Mouse (Mus musculus): ENCODE results near the gene Slco4a1. TPM values are rescaled to one million over a fixed set of nuclear protein-coding genes. Genes with fewer than 3 reads are reported as not detected.

Gene Slco4a1
- polyA plus RNA-seq, 1 experiment from 2014 or later, result 3.4 TPM

DNA sequence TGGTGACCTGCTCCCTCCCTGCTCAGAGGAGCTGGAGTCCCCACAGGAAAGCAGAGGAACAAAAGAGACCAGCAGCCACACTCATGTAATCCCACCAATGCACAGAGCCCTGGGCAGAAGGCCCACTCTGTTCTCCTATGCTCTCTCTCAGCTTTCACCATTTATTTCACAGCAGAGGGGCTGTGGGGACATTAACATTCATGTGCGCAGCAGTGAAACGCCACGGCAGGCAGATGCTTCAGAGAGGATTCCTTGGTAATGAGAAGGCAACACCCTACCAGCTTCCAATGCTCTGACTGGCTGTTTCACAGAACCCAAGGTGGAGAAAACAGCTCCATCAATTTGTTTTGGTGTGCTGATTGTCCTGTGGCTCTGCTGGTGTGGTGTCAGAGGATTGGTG lies 29.3 kb downstream of the Slco4a1 start:
- Histone ChIP-seq H3K36me3 (no peaks in the 10 kb centered on the region), H3K9me3 (replicated peaks) (no peaks in the 10 kb centered on the region), H3K27me3 (peaks cover 12% of the 10 kb centered on the region), H3K4me1 (peaks cover 39% of the 10 kb centered on the region), H3K4me2 (replicated peaks) (no peak overlapping the region), H3K27ac (peak overlapping the region; percentile 50), H3K4me3 (no peak overlapping the region), H3K9ac (no peak overlapping the region)
- ATAC-seq (ENCODE audit: low FRiP score), result no peak
- 18% methylated on average over 3 of the region's 3 CpGs for WGBS

DNA sequence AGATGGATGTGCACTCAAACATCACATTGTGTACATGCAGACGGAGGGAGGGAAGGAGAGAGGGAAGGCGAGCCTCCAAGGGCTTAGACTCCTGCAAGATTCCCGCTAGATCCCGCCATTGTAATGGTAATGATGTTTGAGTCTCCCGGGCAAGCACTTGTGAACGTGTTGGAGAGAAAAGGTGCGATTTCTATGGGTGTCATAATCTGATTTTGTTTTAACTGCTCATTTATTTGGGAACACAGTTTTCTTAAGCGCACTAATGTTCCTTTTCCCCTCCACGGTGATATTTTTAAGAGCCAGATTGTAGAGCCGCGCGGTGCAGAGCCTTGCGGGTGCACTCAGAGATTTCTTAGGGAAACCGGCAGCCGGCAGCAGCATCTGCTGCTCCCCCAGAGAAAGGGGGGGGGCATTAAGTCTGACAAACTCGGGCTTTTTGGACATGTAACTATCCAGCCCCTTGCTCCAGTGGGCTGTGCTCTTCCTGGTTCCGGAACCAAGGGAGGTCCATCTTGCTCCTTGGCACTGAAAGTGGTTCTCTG lies 32.2 kb downstream of the Slco4a1 start:
- 0 out of 2 replicates have a peak overlapping the region, but pooled peaks have one; percentile 9 for H3K9ac ChIP-seq

DNA sequence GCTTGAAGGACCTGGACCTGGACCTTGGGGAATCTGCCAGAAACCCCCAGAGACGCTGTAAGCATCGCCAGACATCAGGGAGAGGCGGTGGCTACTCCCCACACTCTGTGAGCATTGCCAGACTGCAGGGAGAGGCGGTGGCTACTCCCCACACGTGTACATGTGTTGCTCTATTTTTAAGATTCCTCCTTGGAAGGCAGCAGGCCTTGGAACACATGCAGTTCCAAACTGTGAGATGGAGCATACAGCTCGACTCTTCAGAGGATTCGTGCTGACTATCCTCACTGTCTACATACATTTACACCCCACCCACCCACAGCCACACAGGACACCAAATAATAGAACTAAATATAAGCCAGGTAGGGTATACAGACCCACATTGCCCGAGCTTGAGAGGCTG lies 39.9 kb downstream of the Slco4a1 start:
- whole genome bisulfite sequencing, result 85% methylated on average over 8 of the region's 8 CpGs
- H3K27ac ChIP-seq, result no peak overlapping the region
- H3K4me2 ChIP-seq (replicated peaks), result no peak overlapping the region
- no peak overlapping the region for H3K4me3 ChIP-seq
- H3K36me3 ChIP-seq, result no peaks in the 10 kb centered on the region
- no peaks in the 10 kb centered on the region for H3K9me3 ChIP-seq (replicated peaks)
- H3K27me3 ChIP-seq, result peaks cover 36% of the 10 kb centered on the region
- no peak overlapping the region for H3K9ac ChIP-seq
- H3K4me1 ChIP-seq, result peaks cover 22% of the 10 kb centered on the region
- no peak for ATAC-seq (ENCODE audit: low FRiP score)

More for the DNA sequence above, 32.2 kb downstream of the Slco4a1 start:
- Histone ChIP-seq H3K4me3 (peak overlapping the region; percentile 12; the same call in 1 of the 2 replicates), H3K9me3 (replicated peaks) (no peaks in the 10 kb centered on the region), H3K27me3 (peaks cover 2% of the 10 kb centered on the region; the same call in 1 of the 2 replicates), H3K36me3 (no peaks in the 10 kb centered on the region), H3K4me2 (replicated peaks) (peak overlapping the region; percentile 42), H3K27ac (no peak overlapping the region; the same call in 1 of the 2 replicates), H3K4me1 (peaks cover 20% of the 10 kb centered on the region)
- WGBS, result 7% methylated on average over 17 of the region's 17 CpGs
- ATAC-seq (ENCODE audit: low FRiP score), result peak; percentile 56

DNA sequence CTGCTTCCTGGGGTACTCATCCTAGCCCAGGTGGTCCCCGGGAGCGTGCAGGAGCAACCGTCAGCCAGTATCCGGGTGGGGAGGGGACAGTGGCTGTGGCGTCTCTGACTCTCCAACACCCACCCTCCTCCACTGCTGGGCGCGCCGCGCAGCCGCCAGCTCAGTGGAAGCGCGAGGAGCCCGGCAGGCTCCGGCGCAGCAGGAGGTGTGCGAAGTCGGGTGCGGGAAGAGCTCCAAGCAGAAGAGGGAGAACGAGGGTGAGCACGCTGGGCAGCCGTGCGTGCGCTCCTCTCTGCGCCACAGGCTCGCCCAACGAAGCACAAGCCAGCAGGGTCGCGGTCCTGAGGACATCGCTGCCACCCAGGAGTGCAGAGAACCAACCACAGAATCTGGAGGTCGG lies 43.7 kb downstream of the Slco4a1 start, which contains the start of gene Ntsr1:
Gene Ntsr1 (plus strand): TSS at position 236 of the 400 bp plus-strand sequence.
- ATAC-seq (ENCODE audit: low FRiP score), result peak; percentile 67
- H3K27ac ChIP-seq, result no peak within 1 kb of the TSS

DNA sequence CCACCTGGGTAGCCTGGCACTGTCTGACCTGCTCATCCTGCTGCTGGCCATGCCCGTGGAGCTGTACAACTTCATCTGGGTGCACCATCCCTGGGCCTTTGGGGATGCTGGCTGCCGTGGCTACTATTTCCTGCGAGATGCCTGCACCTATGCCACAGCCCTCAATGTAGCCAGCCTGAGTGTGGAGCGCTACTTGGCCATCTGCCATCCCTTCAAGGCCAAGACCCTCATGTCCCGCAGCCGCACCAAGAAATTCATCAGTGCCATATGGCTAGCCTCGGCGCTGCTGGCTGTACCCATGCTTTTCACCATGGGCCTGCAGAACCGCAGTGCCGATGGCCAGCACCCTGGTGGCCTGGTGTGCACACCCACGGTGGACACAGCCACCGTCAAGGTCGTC lies 44.7 kb downstream of the Slco4a1 start:
- H3K27me3 ChIP-seq, result peaks cover 59% of the 10 kb centered on the region

More for the DNA sequence above, 43.7 kb downstream of the Slco4a1 start, which contains the start of gene Ntsr1:
- peak within 1 kb of the TSS; percentile 35 for H3K4me3 ChIP-seq
- peaks cover 22% of the 10 kb centered on the region for H3K4me1 ChIP-seq
- H3K9me3 ChIP-seq (replicated peaks), result no peaks in the 10 kb centered on the region
- no peaks in the 10 kb centered on the region for H3K36me3 ChIP-seq
- H3K4me2 ChIP-seq (replicated peaks), result peak within 1 kb of the TSS; percentile 63
- WGBS, result under 1% methylated on average over 30 of the region's 30 CpGs
- peak within 1 kb of the TSS; percentile 55 for H3K9ac ChIP-seq
- peaks cover 59% of the 10 kb centered on the region for H3K27me3 ChIP-seq

DNA sequence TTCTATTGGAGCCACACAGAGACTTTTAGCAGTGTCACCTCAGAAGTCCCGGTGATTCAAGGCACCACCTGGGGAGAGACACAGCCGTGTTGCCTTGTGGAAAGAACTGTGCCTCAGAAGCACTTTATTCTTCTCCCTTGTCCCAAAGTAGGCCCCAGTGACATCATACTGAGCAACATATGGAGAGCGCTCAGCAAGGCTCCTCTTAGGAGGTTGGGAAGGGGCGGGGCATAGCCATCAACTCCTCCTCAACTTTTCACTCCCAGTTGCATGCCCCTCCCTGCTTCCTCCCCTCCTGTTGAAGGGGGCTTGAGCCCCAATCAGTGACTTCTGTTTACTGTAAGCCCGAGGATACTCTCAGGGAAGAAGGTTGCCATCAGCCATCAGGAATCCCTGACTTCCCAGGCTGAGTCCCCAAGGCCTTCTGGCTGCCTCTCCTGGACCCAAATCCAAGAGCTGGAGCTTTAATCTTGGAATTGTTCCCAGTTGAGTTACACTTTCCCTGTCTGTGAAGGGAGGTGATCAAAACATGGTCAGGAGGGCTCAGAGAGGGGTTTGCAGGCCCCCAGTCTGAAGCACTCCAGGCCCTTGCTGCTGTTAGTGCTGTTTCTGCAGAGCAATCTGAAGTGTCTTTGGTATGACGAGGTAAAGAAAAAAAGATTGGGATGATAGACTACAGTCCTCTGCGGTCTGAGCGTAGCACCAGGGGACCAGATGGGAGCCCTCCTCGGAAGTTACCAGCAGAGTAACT lies 45.3 kb downstream of the Slco4a1 start:
- WGBS, result 47% methylated on average over 9 of the region's 9 CpGs
- Histone ChIP-seq H3K4me1 (peaks cover 25% of the 10 kb centered on the region), H3K9ac (no peak overlapping the region), H3K4me2 (replicated peaks) (no peak overlapping the region), H3K27me3 (peaks cover 64% of the 10 kb centered on the region), H3K27ac (no peak overlapping the region), H3K9me3 (replicated peaks) (no peaks in the 10 kb centered on the region), H3K4me3 (no peak overlapping the region), H3K36me3 (no peaks in the 10 kb centered on the region)
- no peak for ATAC-seq (ENCODE audit: low FRiP score)

More for the DNA sequence above, 44.7 kb downstream of the Slco4a1 start:
- no peak overlapping the region for H3K9ac ChIP-seq
- peak overlapping the region; percentile 63; the same call in 1 of the 2 replicates for H3K4me2 ChIP-seq (replicated peaks)
- H3K36me3 ChIP-seq, result no peaks in the 10 kb centered on the region
- peaks cover 22% of the 10 kb centered on the region for H3K4me1 ChIP-seq
- 39% methylated on average over 13 of the region's 13 CpGs for WGBS
- no peak overlapping the region for H3K27ac ChIP-seq
- H3K9me3 ChIP-seq (replicated peaks), result no peaks in the 10 kb centered on the region
- ATAC-seq (ENCODE audit: low FRiP score), result 0 out of 2 replicates have a peak, but pooled peaks have one; percentile 12
- no peak overlapping the region for H3K4me3 ChIP-seq

DNA sequence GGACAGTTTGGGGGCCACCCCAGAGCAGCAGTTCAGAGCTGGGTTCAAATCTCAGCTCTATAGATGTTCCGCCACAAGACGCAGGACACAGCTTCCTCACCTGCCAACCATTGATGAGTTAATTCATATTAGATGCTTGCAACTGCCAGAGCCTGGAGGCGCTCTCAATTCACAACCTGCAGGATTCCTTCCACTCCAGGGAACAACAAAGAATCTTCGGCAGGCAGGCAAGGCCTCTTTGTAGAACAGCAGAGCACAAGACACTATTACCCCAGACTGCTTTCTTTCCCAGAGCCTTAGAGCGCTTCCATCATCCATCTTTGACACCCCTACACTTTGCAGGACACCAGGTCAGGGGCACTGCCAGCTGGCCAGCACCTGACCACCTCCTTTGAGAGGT lies 50.2 kb downstream of the Slco4a1 start:
- Histone ChIP-seq H3K27me3 (peaks cover 27% of the 10 kb centered on the region), H3K9me3 (replicated peaks) (no peaks in the 10 kb centered on the region), H3K4me1 (peaks cover 7% of the 10 kb centered on the region; the same call in 1 of the 2 replicates), H3K4me3 (no peak overlapping the region), H3K9ac (0 out of 2 replicates have a peak overlapping the region, but pooled peaks have one; percentile 4), H3K36me3 (no peaks in the 10 kb centered on the region), H3K4me2 (replicated peaks) (no peak overlapping the region), H3K27ac (no peak overlapping the region)
- ATAC-seq (ENCODE audit: low FRiP score), result no peak
- WGBS, result 41% methylated on average over 5 of the region's 5 CpGs

DNA sequence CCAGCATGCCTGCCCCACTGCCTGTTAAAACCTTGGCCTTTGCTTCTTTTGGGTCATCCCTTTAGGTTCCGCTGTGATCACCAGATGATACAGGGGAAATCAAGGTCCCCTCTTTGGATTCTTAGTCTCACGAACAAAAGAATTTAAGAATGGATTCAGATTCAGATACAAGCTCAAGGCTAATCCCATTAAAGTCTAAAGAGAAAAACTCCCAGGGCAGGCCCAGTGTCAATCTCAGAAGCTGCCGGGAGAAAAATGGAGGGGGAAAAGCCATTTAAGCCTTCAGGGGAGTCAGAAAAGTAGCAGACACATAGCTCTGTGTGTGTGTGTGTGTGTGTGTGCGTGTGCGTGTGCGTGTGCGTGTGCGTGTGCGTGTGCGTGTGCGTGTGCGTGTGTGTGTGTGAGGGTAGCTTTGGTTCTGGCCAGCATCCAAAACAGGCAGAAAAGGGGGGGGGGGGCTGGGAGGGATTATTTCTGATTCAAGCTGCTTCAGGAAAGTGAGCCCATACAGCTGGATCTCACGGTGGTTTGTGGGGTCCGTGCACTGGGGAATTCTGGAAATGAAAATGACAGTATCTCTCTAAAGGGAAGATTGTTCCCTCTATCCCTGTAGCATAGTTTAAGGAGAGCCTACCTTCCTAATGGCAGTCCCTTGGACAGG lies 52.5 kb downstream of the Slco4a1 start:
- Histone ChIP-seq H3K9ac (no peak overlapping the region), H3K27me3 (0 out of 2 replicates have a peak, but pooled peaks cover 7% of the 10 kb centered on the region), H3K4me1 (peaks cover 14% of the 10 kb centered on the region; the same call in 1 of the 2 replicates), H3K9me3 (replicated peaks) (no peaks in the 10 kb centered on the region), H3K36me3 (no peaks in the 10 kb centered on the region), H3K4me2 (replicated peaks) (no peak overlapping the region), H3K27ac (no peak overlapping the region), H3K4me3 (no peak overlapping the region)
- no peak for ATAC-seq (ENCODE audit: low FRiP score)
- 64% methylated on average over 14 of the region's 14 CpGs for WGBS

DNA sequence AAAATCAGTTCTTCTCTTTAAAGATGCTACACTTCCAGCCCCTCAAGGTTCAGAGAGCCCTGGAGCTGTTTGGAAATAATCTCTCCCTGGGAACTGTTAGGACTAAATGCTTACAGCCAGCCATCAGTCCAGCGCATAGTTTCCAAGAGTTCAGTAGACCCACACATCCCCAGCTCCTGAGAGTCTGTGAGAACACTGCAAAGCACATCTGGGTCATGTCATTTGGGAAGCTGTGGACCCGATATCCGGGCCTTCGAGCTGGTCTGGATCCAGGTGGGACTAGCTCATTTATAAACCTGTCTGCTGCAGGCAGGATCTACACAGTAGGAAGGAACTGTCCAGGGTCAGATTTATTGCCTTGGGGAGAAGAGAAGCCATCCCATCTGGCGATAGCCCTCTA lies 54.8 kb downstream of the Slco4a1 start:
- no peak overlapping the region for H3K27ac ChIP-seq
- H3K4me3 ChIP-seq, result no peak overlapping the region
- peaks cover 8% of the 10 kb centered on the region; the same call in 1 of the 2 replicates for H3K27me3 ChIP-seq
- 85% methylated on average over 5 of the region's 5 CpGs for whole genome bisulfite sequencing
- H3K4me2 ChIP-seq (replicated peaks), result no peak overlapping the region
- no peaks in the 10 kb centered on the region for H3K36me3 ChIP-seq
- peaks cover 14% of the 10 kb centered on the region; the same call in 1 of the 2 replicates for H3K4me1 ChIP-seq
- no peak for ATAC-seq (ENCODE audit: low FRiP score)
- H3K9ac ChIP-seq, result no peak overlapping the region
- no peaks in the 10 kb centered on the region for H3K9me3 ChIP-seq (replicated peaks)

DNA sequence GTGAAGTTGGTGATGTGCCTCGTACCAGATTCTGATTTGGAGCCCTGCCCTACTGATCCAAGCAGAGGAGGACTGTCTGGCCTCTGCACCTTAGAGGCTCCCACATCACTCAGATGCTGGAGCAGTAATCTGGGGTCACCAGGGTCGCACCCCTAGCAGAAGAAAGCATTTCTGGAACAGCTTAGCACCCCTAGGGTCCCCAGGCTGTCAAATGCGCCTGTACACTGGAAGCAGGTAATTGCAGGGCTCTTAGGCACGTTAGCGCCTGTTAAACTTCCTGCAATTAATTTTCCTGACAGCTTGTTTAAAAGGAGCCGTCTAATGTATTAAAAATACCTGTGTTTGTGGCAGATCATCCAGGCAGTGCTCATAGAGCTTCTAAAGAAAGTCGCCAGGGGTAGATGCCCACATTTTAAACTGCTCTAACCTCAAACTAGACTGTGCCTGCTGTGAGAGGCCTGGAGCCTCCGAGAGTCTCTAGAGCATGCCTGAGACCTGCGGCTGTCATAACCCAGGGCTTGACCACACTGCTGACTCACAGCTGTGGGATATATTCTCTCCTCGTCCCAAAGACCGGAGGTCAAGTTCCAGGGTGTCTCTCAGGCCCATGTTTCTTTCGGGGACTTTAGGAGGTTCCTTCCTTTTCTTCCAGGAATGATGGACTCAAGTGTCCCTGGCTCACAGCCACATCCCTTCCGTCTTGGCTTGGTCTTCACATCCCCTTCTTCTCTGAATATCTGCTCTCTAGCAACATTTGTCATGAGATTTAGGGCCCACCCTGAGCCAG lies 56.0 kb downstream of the Slco4a1 start:
- no peak overlapping the region for H3K9ac ChIP-seq
- no peak for ATAC-seq (ENCODE audit: low FRiP score)
- H3K9me3 ChIP-seq (replicated peaks), result no peaks in the 10 kb centered on the region
- H3K4me2 ChIP-seq (replicated peaks), result no peak overlapping the region
- no peaks in the 10 kb centered on the region for H3K36me3 ChIP-seq
- peaks cover 7% of the 10 kb centered on the region; the same call in 1 of the 2 replicates for H3K4me1 ChIP-seq
- H3K27me3 ChIP-seq, result peaks cover 3% of the 10 kb centered on the region; the same call in 1 of the 2 replicates
- WGBS, result 65% methylated on average over 13 of the region's 13 CpGs
- H3K27ac ChIP-seq, result no peak overlapping the region
- H3K4me3 ChIP-seq, result no peak overlapping the region

DNA sequence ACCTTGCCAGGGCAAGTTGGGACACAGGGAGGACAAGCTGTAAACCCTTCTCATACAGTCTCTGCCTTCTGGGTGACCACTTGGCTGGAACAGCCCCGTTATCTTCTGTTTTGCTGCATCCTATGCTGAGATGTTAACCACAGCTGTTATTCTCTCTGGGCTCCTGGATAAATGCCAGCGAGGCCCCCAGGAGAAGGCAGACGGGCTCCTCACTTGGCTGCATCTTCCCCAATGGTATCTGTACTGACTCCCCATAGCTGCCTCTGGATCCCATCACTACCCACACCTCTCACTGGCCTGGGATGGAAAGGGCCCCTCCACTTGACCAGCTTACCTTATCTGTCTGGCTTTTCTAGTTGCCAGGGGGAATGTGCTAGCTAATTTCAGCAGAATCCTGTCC lies 57.0 kb downstream of the Slco4a1 start:
- H3K9me3 ChIP-seq (replicated peaks), result no peaks in the 10 kb centered on the region
- WGBS, result 76% methylated on average over 3 of the region's 3 CpGs
- H3K4me1 ChIP-seq, result peaks cover 7% of the 10 kb centered on the region; the same call in 1 of the 2 replicates
- no peak overlapping the region for H3K4me3 ChIP-seq
- ATAC-seq (ENCODE audit: low FRiP score), result no peak
- H3K36me3 ChIP-seq, result no peaks in the 10 kb centered on the region
- H3K9ac ChIP-seq, result no peak overlapping the region
- peaks cover 3% of the 10 kb centered on the region; the same call in 1 of the 2 replicates for H3K27me3 ChIP-seq
- H3K27ac ChIP-seq, result no peak overlapping the region
- no peak overlapping the region for H3K4me2 ChIP-seq (replicated peaks)
